Mouse (Mus musculus) hematopoietic stem cell, adult 5-6 weeks (primary cell): ENCODE measurements around the gene Prkar1a. TPM values are rescaled to one million over a fixed set of nuclear protein-coding genes. Genes with fewer than 3 reads are reported as not detected.
"Not testable (repeated sequence)": the region's sequence is repeated elsewhere in the genome, so short reads cannot be mapped to it uniquely, and the experiment has no call there.

Source experiments
- ATAC-seq, 2 experiments: fragments of 125-278 bp in 1 of 2; replicated peaks in 1 of 2; 2 replicates each; pipeline ENCODE4 v1.8.0; 2016 to 2017; ENCODE audit warnings: inconsistent platforms in 2 of 2, mild to moderate bottlenecking in 2 of 2, moderate number of reproducible peaks in 2 of 2, low read depth in 1 of 2, moderate TSS enrichment in 1 of 2; ENCODE audit not compliant: low FRiP score in 2 of 2, poor library complexity in 2 of 2, severe bottlenecking in 2 of 2, insufficient read depth in 1 of 2, low TSS enrichment in 1 of 2
- total RNA-seq: library from RNA; stranded (forward); fragments of 172-1452, 232-1000 nt; gene quantifications from 2 replicates; pipeline ENCODE4 v1.2.3, GENCODE M21; 2017

The Prkar1a gene
- total RNA-seq, 1 experiment from 2014 or later, result 129 TPM

DNA sequence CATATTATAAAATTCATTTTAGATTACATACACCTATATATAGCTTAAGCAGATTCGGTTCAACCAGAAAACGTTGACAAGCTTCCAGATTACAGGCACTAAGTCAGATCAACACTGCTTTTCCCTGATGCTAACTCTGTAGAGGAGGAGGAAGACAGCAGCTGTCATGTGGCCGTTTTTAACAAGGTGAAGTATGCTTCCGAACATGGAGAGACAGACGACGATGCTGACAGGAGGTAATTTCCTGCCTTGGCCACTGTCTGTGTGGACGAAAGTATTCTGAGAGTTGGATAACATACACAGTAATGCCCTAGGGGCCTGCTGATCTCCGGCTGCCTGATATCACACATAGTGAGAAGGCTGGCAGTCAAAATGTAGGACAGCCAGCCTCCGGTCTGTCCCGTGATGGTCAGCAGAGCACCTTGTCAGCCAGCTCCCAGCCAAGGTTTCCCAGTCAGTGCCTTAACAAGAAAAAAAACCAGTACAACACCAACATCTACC, 20.1 kb upstream of the Prkar1a start:
- no peak for ATAC-seq

DNA sequence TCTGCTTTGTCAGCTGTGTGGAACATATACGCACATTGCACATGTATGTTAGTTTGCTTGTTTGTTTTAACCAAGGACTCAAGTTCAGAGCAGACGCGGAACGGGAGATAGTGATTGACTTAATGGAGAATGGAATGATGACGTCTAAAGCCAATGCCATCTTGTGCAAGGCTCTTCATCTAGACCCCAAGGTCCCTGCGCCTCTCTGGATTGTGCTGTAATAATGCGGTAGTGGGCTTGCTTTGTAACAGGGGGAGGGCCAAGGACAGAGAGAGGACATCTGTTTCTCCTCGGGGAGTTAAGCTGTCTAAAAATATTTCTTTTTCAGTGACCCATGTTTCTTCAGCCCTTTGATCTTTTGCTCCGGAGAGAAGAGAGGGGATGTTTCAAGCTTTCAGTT, 14.3 kb upstream of the Prkar1a start:
- no peak for ATAC-seq

DNA sequence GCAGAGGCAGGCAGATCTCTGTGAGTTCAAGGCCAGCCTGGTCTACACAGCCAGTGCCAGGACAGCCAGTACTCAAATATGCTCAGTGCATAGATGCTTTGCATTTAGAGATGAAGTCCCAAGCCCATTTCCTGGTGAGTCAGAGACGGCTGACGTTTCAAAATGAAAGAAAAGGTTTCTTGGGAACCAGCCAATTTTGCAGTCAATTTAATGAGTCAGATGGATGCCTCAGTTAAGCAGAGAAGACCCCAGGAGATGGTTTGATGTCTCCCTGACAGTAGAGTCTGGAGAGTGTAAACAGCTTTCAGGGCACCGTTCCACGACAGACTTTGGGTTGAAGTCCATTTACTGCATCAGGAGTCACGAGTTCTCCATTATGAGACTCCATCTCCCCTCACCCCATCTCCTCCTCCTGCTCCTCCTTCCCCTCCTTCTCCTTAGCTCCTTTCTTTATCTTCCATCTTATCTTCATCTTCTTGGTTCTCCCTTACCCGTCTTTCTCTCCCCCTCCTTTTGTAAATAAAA, 13.3 kb upstream of the Prkar1a start:
- no peak for ATAC-seq

DNA sequence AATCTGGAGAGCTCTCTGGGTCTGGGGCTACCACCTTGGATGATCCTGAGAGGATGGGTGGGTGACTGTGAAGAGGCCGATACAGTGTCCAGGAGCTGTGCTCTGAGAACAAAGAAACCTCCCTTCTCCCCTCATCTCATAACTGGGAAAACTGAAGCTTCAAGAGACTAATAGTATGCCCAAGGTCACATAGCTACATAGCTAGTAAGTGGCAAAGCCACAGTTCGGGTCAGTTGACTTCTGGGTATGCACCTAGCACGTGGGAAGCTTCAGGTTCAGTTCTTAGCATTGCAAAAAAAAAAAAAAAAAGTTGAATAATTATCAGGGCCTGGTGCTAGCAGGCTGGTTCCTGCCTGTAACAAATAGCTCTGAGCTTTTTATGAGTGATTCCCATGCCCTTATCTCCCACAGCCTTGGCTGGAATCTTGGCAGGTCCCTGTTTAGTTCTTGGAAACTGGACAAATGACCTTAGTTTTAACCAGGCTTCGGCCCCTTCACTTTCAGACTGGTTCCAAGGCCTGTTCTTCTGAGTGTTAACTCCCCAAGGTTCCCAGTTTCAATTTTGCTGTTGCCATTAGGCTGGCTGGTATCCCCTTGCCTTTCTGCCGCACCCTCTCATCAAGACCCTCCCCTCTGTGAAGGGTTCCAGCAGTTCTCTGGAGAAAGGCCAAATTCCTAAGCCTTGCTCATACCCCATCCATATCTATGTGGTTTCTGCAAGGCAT, 7.5 kb upstream of the Prkar1a start:
- no peak for ATAC-seq

DNA sequence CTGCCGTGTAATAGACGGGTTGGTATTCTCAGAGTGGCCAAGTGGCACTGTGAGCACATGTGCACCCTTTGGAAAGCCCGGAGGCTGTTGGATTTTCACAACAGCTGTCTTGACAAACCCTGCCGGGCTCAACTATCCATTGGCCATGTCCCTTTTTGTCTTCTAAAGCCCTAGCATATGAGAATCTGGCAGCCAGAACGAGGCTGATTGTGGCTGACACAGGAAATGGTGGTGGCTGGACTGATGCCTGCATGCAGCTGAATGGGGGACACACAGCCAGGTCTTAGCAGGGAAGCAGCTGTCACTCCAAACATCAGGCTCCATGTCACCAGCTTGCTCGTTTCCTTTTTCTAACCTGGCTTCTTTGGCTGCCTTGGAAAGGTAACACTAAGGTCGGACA, 695 bp upstream of the Prkar1a start:
- peak; percentile 49 to 59 for ATAC-seq

DNA sequence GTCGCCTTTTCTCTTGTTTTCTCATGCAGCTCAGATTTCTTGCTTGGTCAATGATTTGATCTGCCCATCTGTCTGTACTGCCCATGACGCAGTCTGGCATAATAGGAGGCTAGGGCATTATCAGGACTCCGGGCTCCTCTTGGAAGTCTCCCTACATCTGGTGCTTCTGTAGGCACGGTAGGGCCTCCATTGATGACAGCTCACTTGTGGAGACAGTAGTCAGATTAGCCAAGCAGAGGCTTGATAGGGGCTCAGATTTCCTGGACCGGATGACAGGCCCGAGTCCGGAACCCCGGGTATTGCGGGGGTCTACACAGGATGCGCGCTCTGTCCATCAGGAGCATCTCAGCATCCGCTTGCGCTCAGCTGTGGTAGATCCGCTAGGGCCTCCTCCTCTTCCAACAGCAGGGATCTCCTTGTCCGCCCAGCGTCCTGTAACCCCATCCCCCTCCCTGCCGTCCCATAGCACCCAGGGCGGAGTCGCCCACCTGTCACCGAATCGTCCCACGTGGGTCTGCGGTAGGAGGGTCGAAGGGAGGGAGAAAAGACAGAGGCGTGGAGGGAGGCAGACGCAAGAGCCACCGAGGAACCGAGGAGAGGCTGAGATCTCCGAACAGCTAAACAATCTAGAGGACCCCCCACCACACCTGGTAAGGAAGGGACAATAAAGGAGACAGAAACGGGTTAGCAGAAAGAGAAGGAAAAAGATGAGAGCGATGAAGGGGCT, 933 bp downstream of the Prkar1a start:
- ATAC-seq, result peak; percentile 34 to 66

DNA sequence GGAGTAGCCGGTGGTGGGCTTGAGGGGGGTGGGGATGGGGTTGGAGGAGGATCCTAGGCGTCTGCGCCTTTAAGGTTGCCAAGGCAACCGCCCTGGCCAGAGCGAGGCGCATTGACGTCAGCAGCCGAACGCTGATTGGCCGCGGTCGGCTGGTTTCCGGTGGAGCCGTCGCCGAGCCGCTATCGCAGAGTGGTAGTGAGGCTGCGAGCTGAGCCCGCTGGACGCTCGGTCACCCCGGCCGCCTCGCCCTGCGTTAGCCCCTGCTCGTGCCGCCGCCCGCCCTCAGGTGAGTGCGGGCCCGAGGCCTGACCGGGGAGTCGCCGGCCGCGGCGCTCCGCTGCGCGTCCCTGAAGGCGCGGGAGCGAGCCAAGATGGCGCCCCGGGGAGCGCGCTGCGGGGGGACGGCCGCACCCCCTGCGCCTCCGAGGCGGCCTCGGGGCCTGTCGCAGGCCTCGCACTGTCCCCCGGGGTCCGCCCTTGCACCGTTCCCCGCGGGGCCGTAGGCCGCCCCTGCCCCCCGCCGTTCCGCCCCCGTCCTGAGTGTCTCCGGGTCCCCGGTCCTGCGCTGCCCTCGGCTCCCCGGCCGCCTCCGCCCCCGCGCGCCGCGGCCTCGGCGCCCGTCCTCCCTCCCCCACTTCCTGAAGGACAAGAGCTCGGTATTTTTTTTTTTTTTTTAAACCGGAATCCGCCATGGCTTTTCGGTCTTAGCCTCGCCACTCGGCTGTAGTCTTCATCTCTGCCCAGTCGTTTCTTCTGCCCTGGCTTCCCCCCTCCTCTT, 1.8 kb downstream of the Prkar1a start:
- ATAC-seq, result peak; percentile 75 to 78

DNA sequence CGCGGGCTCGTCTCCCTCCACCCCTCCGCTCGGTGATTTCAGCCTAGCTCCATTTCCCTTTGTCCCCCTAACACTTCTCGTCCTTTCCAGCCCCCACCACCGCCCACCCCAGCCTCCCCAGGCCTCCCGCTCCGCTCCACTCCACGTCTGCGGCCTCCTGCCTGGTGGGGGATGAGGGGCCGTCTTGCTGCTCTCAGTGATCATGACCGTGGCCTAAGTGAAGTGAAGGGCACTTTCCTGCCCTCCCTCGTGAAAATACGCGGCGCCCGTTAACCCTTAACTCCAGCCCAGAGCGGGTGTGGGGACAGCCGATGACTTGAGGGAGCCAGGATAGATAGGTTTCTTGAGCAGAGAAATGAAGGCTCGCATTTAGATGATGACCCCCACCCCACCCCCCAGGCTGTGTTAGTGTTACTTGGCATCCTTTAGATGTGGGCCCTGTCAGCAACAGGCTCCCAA, 2.4 kb downstream of the Prkar1a start:
- peak in 1 of 2 experiments; percentile 0; a peak in 1 of 4 replicates for ATAC-seq

DNA sequence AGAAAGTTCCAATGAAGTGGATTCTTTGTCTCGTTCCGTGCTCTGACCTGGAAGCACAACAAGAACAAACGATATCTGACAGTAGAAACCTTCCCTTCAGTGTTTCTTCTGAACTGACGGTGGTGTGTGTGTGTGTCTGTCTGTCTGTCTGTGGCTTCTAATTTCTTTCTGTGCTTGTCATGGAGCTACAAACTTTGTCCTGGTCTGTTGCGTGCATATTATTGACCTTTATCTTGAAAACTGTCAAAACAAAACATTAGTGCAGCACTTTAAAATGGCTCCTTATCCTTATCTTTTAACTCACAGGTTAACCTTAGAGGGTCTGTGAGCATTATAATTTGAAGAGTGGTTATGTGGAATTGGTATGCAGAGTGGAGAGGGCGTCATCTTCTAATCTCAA, 3.3 kb downstream of the Prkar1a start:
- no peak for ATAC-seq

DNA sequence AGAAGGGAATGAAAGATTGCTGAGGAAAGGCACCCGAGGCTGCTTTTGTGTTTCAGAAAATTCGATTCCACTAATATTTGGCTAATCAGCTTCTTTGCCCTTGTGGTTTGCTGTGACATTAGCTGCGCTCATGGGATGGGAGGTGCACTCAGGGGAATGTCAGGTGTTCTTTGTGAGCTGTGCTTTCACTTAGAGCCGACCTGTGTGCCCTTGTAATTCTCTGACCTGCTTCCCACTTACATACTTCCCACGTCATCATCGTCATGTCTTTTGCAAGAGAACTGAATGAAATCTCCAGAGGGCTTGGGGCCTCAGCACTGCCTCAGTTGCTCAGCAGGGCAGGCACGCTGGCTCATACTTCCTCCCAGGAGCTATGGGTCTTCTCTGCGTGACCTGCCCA, 4.0 kb downstream of the Prkar1a start:
- no peak for ATAC-seq

DNA sequence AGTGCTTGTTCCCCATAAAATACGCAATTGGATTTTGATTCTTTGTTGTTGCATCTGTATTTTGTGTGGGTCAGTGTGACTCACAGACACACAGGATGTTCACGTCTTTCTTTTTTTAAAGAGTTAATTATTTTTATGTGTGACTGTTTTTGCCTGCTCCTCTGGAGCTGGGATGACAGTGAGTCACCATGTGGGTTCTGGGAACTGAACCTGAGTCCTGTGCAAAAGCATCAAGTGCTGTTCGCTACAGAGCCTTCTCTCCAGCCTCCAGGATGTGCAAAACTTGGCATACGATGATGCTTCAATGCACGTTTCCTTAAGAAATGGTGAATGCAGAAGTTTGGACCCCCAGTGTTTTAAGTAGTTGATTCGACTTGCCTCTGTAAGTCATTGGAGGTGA, 5.4 kb downstream of the Prkar1a start:
- no peak for ATAC-seq

DNA sequence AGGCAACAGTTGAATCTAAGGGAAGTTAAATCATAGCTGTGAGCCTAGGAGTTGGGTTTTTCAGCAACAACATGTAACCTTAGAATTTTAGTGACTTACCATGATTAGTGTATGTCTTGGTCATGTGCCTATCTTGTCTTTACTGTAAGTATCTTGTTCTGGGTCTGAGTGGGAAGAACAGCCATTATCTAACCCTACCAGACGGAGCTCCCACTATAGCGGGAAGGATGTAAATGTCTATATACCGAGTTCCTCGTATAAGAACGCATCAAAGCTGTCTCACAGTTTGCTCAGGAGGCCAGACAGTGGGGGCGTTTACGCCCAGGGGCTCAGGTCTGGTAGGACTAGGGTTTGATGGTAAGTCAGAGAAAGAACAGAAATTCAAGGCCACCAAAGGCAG, 7.0 kb downstream of the Prkar1a start:
- no peak for ATAC-seq

DNA sequence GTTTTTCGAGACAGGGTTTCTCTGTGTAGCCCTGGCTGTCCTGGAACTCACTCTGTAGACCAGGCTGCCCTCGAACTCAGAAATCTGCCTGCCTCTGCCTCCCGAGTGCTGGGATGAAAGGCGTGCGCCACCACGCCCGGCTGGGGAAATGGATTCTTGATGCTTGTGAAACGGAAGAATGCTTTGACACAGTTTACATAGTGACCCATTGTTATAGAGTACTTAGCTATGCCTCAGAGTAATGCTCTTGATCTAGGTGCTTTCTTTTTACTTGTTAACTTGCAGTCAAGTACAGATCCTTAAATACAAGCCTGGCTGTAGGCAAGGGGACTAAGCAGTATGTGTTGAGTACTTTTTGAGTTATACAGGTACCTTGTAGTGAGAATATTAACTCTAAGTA, 11.3 kb downstream of the Prkar1a start:
- not testable (repeated sequence) for ATAC-seq

DNA sequence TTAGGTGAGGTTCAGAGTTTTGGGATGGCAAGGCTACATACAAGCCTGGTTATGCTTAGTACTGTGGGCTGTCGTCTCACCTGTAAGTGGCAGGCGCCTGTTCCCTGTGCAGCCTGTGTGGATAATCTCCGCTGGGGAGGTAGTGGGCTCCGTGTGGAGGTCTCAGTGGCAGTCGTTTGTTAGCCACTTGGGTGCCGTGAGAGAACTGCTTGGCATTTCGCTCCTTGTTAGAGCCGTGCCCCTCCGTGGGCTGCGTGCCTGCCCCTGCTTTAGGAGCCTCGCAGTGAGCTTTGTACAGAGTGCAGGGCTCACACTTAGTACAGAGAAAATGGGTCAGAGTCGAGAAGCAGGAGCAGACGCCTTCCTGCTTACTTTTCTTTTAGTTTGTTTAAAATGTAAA, 15.1 kb downstream of the Prkar1a start:
- ATAC-seq, result no peak

DNA sequence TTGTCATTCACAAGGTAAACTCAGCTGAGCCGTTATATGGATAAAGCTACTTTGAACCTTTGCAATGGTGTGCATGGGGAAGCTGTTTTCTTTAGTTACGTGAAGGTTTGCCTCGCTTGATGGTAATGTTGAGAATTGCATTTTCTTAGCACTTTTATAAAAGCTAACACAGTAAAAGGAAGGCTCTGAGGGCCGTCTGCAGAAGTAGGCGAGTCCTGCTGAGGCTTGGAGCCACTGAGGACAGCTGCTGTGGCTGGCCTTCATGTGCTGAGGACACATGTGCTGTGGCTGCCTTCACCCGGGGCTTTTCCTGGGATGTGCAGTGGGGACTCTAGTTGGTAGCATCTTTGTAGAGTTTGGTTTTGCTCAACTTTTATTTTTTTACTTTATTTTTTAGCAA, 16.2 kb downstream of the Prkar1a start:
- ATAC-seq, result no peak

DNA sequence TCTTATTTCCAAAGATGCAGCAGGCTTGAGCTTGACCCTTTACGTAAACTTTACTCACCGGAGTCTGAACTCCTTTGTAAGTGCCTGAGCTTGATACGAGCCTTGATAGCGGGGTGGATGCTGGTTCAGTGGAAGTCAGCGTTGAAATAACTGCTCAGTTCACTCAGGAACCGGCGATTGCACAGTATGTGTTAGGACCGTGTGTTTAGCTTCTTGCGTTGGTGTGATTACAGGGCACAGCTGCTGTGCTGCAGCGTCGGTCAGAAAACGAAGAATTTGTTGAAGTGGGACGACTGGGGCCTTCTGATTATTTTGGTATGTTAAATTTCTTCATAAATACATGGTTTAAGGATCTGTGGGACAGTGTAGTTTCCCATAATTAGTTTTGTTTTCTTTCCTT, 17.2 kb downstream of the Prkar1a start:
- no peak for ATAC-seq

DNA sequence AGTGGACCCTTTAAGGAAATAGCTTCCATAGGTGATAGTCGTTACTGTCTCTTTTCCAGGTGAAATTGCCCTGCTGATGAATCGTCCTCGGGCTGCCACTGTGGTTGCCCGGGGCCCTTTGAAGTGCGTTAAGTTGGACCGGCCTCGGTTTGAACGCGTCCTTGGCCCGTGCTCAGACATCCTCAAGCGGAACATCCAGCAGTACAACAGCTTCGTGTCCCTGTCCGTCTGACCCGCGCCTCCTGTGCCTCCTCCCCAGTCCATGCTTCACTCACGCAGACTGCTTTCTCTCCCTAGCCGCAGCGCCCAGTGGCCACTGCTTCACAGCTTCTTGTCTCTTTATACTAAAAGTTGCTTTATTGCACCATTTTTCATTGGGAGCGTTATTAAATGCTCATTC, 18.2 kb downstream of the Prkar1a start:
- no peak for ATAC-seq
